Mouse (Mus musculus) C2C12 (cell line): ENCODE data around the gene Catsper4. TPM values are rescaled to one million over a fixed set of nuclear protein-coding genes. Genes with fewer than 3 reads are reported as not detected.

Source experiments
- H3K27me3 ChIP-seq: one replicate; pipeline ENCODE4 v1.6.1; 2011; ENCODE audit not compliant: control insufficient read depth, insufficient read depth, insufficient read length
- H3K36me3 ChIP-seq: one replicate; pipeline ENCODE4 v1.6.1; 2011; ENCODE audit not compliant: control insufficient read depth, insufficient read depth
- H3K4me3 ChIP-seq: one replicate; pipeline ENCODE4 v1.5.1; 2011; ENCODE audit warnings: mild to moderate bottlenecking, control low read depth; ENCODE audit not compliant: poor library complexity, insufficient read depth, severe bottlenecking
- H3K79me2 ChIP-seq: one replicate; pipeline ENCODE4 v1.6.1; 2011; ENCODE audit not compliant: control insufficient read depth, insufficient read depth
- H3K79me3 ChIP-seq: one replicate; pipeline ENCODE4 v1.6.1; 2011; ENCODE audit warnings: low read depth, control low read depth
- H3ac ChIP-seq: one replicate; pipeline ENCODE3; 2011; ENCODE audit warnings: low read depth; ENCODE audit not compliant: control insufficient read depth, insufficient read length
- CEBPB ChIP-seq: IDR thresholded peaks from one replicate; pipeline ENCODE4 v1.6.1; 2011; ENCODE audit warnings: low read depth, mild to moderate bottlenecking, control low read depth, moderate library complexity
- CTCF ChIP-seq: IDR thresholded peaks from one replicate; pipeline ENCODE4 v1.5.1; 2011; ENCODE audit not compliant: control insufficient read depth, insufficient read depth, insufficient read length
- FOSL1 ChIP-seq: IDR thresholded peaks from one replicate; pipeline ENCODE4 v1.8.0; 2011; ENCODE audit warnings: mild to moderate bottlenecking, low read length; ENCODE audit not compliant: poor library complexity, insufficient read depth, severe bottlenecking
- MAX ChIP-seq: IDR thresholded peaks from one replicate; pipeline ENCODE4 v1.6.1; 2011; ENCODE audit warnings: mild to moderate bottlenecking, control low read depth
- MYOD1 ChIP-seq: IDR thresholded peaks from one replicate; pipeline ENCODE4 v1.6.1; 2011; ENCODE audit warnings: low read depth; ENCODE audit not compliant: control insufficient read depth, insufficient read length
- MYOG ChIP-seq: IDR thresholded peaks from one replicate; pipeline ENCODE4 v1.6.1; 2011; ENCODE audit not compliant: control insufficient read depth, insufficient read length; ENCODE audit errors: extremely low read depth
- USF1 ChIP-seq: IDR thresholded peaks from one replicate; pipeline ENCODE4 v1.6.1; 2011; ENCODE audit warnings: low read depth, mild to moderate bottlenecking, control low read depth, moderate library complexity
- polyA plus RNA-seq: library from polyadenylated mRNA; unstranded; fragments of >200 nt; fragmentation: generic; extraction: Trizol; gene quantifications from one replicate; pipeline ENCODE4 v1.2.1, GENCODE M21; 2012; ENCODE audit warnings: missing spikeins

Gene Catsper4
- polyA plus RNA-seq, 1 experiment = not detected

DNA sequence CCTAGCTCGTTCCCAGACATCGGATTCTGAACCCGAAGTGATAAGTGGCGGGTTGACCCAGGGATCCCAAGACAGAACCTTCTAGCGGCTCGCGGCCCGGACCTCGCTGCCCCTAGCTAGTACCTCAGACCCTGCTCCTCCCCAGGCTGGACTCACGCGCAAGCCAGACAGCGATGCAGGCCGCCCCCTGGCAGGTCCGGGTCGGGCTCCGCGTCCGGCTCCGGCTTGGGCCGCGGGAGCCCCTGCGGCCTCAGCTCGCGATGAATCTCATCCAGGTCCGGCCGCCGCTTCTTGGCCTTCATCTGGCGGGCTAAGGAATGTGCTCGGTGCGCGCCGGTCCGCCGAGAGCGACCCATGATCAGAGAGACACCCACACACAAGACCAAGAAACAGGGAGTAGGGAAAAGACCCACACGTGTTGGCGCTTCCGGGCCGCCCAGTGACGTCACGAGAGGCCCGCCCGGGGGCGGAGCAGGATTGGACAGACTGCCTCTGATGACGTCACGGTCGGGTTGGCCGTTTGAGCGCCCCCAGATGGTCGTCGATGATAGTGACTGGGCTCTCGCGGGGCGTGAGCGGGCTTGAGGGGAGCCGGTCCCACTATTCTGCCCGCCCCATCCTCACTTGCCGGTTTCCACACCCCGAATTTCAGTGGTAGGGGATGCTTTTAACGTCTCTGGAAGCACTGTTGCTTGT is 18.1 kb upstream of the Catsper4 start, which contains the start of gene Zfp593:
TSS of gene Zfp593 (minus strand) at position 445 of the 696 bp plus-strand sequence.
- Histone ChIP-seq H3ac (peak within 1 kb of the TSS; percentile 89), H3K27me3 (peaks cover 26% of the 10 kb centered on the region), H3K4me3 (peak within 1 kb of the TSS; percentile 60), H3K79me3 (peaks cover 3% of the 10 kb centered on the region), H3K79me2 (peaks cover 12% of the 10 kb centered on the region), H3K36me3 (no peaks in the 10 kb centered on the region)
- peak; percentile 20 for TF ChIP-seq USF1
- no peak for TF ChIP-seq MYOD1
- peak; percentile 68 for TF ChIP-seq CTCF
- TF ChIP-seq MAX = peak; percentile 80
- no peak for TF ChIP-seq CEBPB

DNA sequence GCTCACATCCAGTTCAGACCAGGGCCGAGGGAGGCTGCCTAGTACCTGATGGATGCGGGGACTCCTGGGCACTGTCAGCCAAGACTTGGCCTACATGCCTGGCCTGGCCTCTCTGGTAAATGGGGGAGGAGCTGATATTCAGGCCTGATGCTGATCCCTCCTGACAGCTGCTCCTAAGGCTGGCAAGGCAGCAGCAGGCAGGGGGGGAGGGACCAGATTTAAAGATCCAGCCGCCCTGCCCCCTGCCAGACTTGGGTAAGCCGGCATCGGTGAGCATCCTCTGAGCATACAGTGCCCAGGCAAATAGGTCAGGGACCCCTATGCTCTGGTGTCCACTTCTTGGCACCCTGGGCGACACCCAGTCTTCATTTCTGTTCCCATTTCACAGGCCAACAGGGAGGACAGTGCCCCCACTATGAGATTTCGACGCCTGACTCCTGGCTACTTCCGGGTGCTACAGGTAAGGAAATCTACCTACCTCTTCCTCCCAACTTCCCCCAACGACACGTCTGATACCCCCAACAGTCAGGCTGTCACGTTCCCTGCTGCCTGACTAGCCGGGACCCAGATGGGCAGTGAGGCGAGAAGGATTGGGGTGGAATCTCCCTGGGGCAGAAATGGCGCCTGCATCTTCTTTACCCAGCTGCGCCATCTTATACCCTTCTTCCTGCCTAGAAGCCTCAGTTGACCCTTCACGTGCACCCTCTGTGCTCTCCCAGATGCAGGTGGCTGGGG is 16.5 kb upstream of the Catsper4 start, which contains the start of gene E130218I03Rik:
TSS of gene E130218I03Rik (plus strand) at position 147 of the 735 bp plus-strand sequence.
- H3ac ChIP-seq = no peak within 1 kb of the TSS
- no peaks in the 10 kb centered on the region for H3K36me3 ChIP-seq
- H3K4me3 ChIP-seq = peak within 1 kb of the TSS; percentile 60
- peaks cover 17% of the 10 kb centered on the region for H3K27me3 ChIP-seq
- peaks cover 3% of the 10 kb centered on the region for H3K79me3 ChIP-seq
- H3K79me2 ChIP-seq = peaks cover 12% of the 10 kb centered on the region
- TF ChIP-seq MYOD1 (no peak), USF1 (no peak), FOSL1 (no peak), CEBPB (no peak), CTCF (no peak), MAX (no peak), MYOG (no peak)

- Histone ChIP-seq H3K36me3 (no peaks in the 10 kb centered on the region), H3K27me3 (peaks cover 6% of the 10 kb centered on the region), H3K79me2 (no peaks in the 10 kb centered on the region), H3K79me3 (no peaks in the 10 kb centered on the region), H3ac (no peak overlapping the region), H3K4me3 (no peak overlapping the region)
- TF ChIP-seq MYOG (no peak), FOSL1 (no peak), USF1 (no peak), MYOD1 (no peak), CEBPB (no peak), MAX (no peak), CTCF (no peak)
Measured at GRCm38 (mm10) chr4:134238686-134239085, 11.5 kb upstream of the Catsper4 start.

DNA sequence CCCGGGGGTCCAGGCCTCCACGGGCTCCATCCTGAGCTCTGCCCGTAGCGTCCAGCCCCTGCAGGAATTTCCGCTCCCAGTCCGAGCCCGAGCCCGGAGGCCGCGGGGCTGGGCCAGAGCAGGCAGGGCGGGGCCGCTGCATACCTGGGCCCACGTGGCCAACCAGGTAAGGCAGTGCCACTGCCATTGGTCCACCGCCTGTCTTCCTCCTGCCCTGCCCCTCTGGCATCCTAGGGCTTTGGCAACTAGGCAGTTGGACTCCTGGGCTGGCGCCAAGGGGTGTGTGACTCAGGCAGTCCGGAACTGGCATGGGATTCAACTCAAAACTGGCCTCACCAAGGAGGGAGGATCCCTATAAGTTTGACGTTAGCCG is 11.1 kb upstream of the Catsper4 start, which contains the start of gene Cnksr1:
TSS of gene Cnksr1 (minus strand) at position 121 of the 373 bp plus-strand sequence.
- TF ChIP-seq USF1 = no peak
- no peak for TF ChIP-seq FOSL1
- no peak for TF ChIP-seq MAX
- no peak for TF ChIP-seq MYOD1
- no peak for TF ChIP-seq CTCF
- no peak for TF ChIP-seq MYOG
- no peak for TF ChIP-seq CEBPB
- peaks cover 10% of the 10 kb centered on the region for H3K27me3 ChIP-seq
- peak within 1 kb of the TSS; percentile 30 for H3ac ChIP-seq
- no peaks in the 10 kb centered on the region for H3K36me3 ChIP-seq
- H3K4me3 ChIP-seq = no peak within 1 kb of the TSS
- no peaks in the 10 kb centered on the region for H3K79me3 ChIP-seq
- no peaks in the 10 kb centered on the region for H3K79me2 ChIP-seq

- H3K4me3 ChIP-seq = no peak overlapping the region
- TF ChIP-seq FOSL1 = no peak
- no peak for TF ChIP-seq CTCF
- TF ChIP-seq MYOD1 = no peak
- H3K79me3 ChIP-seq = no peaks in the 10 kb centered on the region
- H3K27me3 ChIP-seq = peaks cover 16% of the 10 kb centered on the region
- H3K36me3 ChIP-seq = no peaks in the 10 kb centered on the region
- no peaks in the 10 kb centered on the region for H3K79me2 ChIP-seq
- H3ac ChIP-seq = no peak overlapping the region
Measured at GRCm38 (mm10) chr4:134237582-134238278, 10.5 kb upstream of the Catsper4 start.
